Mouse (Mus musculus): ENCODE measurements around the gene Syt17. TPM values are rescaled to one million over a fixed set of nuclear protein-coding genes. Genes with fewer than 3 reads are reported as not detected.

The Syt17 gene
- 7.2 and 9.4 TPM in 2 replicates for total RNA-seq (2021)
- long read RNA-seq, experiment 1, partial matches to known transcripts: 1 of 17 reads
- long read RNA-seq, experiment 1, other reads (novel, unspliced or antisense): 11 of 17 reads
- long read RNA-seq, experiment 2, partial matches to known transcripts: 0 of 14 reads
- long read RNA-seq, experiment 2, other reads (novel, unspliced or antisense): 12 of 14 reads

DNA sequence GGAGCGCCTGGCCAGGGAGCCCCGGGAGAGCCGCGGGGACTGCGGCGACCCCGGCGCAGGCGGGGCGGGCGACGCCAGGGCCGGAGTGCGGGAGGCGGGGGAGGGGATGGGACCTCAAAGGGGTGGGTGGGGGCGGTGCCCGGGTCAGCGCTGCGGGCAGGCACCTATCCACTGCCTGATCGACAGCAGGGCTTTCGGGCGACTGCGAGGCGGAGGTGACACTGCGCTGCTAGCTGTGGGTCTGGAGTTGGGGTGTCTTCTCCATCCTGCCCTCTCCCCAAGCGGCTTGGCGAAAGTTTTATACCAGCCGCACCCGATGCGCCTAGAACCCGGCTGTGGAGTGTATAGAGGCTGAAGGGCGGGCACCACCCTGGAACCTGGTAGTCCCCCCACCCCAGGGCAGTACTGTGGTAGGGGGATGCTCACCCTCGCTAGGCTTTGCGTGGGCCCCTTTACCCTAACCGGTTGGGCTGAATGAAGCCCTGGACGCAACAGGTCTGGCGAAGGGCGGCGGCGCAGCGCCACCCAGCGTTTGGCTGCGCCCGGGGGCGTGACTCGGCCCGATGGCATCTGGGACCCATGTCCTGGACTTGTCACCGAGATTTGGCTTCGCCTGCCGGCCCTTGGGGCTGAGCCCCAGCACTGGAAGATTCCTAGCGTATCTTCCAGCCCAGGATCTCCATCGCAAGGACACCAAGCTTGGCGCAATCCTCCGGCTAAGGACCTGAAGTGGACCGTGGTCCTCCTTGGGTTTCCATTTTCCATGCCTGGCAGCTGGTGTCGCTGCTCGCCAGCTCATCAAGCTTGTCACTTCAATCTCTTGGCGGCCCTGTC lies at the start of gene Syt17:
Syt17 (minus strand) TSS at position 89 of the 834 bp plus-strand sequence.
- DNase-seq: peak; percentile 83

DNA sequence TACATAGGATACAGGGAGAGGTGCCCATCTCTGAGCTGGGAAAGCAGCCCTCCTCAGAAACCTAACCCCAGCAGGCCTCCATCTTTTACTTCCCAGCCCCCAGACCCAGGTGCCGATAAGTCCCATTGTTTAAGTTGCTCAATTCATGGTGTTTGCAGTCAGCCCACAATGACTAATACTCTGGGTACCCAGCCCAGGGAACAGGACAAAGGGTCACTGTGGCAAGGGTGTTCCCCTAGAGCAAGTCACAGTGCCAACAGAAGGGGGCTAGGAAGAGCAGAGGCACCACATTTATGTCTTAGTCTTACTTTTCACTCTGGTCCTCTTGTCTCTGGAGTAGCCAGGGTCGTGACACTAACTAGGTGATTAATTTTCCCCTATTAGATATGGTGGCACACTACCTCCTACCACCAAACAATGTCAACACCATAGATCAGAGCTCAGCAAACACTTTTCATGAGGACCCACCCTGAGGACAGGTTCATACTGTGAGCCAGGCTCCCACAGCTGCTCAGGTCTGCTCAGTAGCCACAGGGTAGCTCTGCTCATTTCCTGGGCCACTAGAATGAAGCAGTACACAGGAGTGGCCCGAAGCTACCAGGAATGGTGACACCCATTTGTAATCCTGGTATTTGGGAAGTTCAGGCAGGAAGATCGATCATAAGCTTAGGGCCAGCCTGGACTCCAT lies 47.0 kb upstream of the Syt17 start:
- DNase-seq: no peak

DNA sequence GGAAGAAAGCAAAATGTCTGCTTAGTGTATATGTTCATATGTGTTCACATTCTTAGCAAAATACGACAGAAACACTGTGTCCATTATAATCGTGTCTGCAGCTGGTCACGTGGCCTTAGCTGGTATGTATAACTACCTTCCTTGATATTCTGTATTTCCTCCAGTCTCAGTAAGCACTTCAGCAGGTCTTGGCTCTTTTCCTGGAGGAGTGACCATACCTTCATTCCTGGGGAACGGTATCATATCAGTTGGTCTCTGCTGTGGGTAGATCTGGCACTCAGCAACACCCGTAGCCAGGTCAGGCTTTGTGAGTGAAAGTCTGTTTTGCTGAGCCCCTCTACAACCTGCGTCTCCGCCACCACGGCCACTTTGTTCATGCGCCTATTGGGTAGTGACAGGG lies 45.9 kb upstream of the Syt17 start:
- DNase-seq: no peak

DNA sequence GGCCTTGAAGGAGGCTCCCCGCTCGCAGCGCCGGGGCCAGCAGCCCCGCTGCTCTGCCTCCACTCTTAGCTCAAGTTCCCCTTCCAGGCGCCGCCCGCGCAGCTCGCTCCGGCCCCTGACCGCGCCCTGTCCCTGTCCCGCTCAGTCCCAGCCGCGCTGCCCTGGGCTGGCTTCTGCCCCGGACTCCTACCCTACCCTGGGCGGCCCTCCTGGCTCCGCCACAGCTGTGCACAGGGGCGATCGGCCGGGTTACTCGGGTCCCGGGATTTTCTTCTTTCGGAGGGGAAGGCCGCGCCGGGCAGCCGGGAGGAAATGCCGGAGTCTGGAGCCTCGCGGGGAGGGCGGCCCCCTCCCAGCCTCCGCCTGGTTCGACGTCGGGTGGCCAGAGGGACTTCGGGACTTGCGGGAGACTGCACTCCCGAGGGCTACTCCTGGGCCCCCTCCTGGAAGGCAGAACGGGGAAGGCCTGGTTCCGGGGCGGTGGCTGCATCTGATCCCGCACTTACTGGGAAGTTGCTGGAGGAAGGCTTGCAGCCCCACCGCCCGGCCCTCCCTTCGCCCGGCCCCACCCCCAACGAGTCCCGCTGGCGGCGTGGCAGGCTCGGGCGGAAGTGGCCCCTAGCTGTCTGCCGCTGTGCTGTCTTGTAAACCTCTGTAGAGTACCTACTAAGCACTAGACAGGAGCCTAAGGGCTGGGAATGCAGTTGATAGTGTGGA lies 43.6 kb upstream of the Syt17 start, which contains the start of gene Itpripl2:
Itpripl2 (minus strand) TSS at position 545 of the 717 bp plus-strand sequence.
- peak; percentile 86 for DNase-seq

DNA sequence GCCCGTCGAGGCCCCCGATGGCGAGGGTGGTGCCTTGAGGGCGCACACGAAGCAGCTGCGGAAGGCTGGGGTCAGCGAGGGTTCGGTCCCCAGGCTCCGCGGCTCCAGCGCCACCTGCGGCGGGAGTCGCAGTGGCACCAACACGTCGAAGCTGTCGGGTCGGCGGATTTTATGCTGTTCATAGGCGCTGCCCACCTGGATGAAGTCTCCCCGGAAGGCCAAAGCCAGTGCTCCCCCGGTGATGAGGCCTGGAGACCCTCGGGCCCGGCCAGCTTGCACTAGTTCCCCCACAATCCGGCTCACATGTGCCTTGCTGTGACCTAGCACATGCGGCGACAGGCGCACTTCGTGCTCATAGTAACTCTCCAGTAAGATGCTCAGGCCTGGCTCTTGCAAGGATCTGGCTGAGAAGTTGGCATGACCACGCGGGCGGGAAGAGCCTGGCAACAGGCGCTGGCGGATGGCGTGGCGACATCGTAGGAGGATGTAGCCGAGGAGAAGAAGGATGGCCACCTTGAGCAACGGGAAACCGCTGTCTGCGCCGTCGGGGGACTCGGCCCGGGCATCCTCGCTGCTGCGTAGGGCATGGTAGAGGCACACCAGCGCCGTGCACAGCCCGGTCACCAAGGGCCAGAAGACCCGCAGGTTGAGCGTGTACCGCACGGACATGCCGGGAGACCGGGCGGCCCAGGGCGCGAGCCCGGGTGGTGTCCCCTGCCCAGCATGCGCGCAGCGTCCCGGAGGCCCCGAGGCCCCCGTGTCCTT lies 42.8 kb upstream of the Syt17 start:
- peak; percentile 65 for DNase-seq

DNA sequence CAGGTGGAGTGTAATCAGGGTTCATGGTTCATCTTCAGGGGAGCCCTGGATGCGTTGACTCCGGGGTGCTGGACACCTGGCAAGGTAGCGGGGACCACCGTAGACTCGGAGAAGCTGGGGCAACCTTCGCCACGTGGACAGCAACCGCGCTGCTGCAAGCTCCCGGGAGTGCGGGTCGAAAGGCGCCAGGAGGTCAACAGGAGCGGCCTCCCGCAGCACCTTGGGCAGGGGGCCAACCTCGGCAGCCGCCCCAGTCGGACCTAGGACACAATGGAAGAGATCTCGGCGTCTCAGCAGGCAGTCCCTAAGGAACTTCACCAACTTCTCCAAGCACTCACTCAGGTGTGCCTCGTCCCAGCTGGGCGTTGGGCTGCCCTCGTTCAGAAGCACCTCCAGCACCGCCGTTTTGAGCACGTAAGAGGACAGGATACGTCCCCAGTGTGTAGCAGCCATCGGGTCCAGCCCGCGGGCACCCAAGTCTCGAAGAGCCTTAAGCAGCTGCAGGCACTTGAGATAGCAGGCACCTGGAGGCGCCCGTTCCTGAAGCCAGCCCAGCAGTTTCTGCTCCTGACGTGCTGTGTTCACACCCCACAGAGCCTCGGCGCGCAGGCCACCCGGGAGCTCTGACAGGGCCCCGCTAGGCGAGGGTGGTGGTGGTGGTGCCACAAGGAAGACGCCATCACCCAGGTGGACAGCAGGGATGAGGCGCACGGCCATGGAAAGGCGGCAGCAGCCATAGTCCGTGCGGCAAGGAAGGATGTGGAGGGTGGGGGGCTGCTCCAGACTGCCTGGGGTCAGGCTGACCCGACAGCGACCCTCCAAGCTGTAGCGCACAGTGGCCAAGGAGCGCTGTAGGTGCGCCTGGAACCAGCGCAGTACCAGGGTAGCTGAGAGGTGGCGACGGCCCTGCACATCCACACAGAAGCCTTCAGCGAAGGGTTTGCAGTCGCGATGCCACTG lies 42.0 kb upstream of the Syt17 start:
- peak; percentile 7 for DNase-seq

DNA sequence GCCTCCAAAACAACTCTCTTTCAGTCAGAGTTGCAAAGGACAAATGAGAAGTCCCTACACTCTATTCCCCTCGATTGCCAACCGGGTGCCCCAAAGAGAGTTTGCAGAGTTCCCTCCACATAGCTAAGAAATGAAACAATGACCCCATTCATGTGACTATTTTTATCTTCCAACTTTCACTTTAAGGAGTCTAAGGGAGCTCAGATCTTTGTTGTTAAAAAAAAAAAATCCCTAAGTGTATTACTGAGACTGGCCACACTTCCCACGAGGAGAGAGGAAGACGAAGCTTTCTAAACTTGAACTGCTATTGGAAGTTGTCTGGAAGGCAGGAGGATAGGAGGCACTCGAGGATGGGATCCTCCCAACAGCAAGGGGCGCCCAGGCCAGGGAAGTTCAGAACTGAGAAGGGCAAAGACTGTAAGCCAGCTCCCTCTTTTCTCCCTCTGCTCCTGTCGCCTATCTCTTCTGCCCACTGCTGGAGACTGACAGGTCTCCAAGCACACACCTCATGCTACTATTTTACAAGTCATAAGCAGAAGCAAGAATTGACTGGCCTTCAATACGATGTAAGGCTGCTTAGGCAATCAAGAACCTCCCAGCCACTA lies 40.1 kb upstream of the Syt17 start:
- DNase-seq: no peak

DNA sequence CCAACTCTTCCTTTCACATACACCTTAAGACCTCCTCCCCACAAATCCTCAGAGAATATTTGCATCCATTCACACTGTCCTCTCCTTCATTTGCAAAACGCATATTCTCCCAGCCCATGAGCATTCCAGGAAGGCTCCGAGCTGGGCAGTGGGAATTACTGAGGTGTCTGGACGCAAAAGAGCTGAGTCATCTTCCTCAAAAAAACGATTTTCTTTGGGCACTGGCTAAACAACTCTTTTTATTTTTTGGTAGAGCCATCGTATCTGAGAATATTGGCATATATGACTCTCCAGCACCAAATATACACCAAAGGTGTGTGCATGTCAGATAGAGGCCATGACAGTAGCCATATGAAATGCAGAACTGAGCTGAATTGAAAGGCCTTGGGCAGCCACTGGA lies 38.9 kb upstream of the Syt17 start:
- no peak for DNase-seq

DNA sequence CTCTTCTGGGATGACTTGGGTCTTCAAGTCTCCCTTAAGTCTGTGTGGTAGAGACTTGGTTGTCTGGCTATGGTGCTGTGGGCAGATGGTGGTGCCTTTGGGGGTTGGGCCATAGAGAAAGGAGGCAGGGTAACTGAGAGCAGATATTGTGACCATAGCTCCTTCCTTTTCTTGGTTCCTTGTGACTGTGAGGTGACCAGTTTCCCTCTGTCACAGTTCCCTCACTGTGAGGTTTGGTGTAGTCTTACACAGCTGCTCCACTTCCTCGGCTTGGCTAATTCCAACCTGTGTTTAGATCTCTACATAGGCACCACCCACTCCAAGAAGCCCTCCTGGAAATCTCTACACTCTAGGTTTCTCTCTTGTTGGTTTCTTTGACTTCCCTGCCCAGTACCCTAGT lies 36.0 kb upstream of the Syt17 start:
- DNase-seq: no peak

DNA sequence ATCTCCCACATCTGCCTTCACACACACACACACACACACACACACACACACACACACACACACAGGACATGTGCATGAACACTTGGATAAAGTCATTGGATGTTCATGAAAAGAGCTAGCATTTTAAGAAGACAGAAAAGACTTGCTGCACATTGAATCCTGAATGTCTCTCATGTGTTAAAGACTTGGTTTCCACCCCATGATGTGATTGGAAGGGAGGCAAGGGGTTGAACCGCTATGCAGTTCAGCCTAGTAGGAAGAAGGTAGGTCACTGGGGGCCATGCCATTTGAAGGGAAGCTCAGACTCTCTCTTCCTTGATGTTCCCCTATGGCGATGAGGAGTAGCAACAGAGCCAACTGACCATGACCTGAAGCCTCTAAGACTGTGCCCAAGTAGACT lies 34.0 kb upstream of the Syt17 start:
- no peak for DNase-seq

DNA sequence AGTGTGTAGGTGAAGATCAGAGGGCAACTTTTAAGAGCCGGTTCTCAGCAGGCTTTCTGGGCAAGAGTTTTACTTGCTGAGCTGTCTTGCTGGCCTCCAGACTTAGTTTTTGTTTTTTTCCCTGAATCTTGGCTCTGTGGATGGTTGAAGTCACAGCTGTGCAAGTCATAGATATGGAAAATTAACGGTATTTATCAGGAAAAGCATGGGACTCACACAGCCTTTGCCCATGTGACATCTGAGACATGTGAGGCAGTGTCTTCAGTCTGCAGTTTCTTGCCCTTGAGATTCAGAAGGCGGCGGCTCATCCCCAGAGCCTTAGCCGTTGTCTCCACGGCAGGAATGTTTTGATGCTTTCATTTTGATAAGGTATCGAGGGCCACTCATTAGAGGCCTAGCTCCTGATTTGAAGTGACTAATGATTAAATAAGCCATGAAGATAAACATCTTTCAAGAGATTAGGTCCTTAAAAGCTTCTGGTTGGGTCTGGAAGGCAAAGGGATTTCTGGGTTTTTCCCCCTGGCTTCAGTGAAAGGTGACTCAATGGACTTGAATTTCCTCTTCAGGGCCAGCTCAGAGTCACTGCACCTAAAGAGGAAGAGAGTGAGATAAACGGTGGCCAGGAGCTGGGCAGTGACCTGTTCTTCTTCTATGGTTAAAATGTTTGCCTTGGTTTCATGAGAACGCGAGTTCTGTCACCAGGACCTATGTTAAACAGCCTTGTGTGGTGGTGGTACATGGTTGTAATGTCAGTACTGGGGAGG lies 33.2 kb upstream of the Syt17 start:
- no peak for DNase-seq

DNA sequence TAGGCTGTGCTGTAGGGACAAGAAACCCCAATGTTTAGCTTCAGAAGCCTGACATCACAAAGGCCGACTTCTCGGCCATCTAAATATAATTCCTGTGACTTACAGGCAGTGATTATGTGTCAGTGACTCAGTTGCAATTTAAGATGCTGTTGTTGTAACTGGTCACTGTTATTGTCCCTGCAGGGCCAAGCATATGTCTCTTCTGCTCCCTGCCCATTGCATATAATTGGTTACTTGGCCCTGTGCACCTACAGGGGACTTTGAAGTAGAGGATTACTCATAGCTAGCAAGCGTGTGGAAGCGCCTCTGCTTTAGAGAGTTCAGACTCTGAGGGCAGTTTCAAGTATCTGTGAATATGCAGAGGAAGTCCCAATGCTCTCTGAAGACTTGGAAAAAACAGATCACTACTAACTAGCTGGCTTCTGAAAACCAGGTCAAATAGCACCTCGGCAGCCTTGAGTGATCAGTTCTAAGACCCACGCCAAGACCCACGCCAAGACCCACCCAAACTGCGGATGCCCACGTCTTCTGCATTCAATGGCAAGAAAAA lies 32.2 kb upstream of the Syt17 start:
- DNase-seq: no peak

DNA sequence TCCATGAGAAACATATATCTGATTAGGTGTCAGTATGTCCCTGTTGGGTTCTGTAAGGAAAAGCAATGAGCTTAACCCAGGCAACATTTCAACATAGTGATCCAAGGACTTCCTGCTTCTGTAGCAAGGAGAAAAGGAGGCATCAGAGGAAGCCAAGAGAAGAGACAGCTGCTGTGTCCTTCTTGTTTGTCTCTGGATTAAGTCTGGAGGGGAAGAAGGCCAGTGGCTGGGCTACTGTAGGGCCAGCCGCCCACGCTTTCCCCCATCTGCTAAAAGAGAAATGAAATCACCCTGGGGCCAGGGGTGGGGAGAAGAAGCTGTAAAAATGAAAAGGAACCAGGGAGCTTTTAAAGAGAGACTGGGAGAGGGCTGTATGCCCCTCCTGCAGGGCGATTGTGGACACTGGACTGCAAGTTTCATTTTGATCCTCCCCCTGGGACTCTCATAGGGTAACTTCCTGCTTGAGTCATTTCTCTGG lies 30.9 kb upstream of the Syt17 start:
- peak; percentile 27 for DNase-seq

DNA sequence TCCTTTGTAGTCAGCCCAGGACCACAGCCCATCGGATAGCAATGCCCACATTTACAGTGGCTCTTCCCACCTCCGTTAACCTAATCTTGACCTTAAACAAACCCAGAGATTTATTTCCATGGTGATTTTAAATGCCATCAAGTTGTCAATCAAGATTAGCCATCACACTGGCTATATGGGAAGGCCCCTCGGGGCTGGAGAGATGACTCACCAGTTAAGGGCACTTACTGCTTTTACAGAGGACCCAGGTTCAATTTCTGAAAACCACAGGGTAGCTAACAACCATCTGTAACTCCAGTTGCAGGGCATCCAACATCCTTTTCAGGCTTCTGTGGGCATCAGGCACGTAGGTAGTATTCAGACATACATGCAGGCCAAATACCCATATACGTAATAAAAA lies 28.4 kb upstream of the Syt17 start:
- no peak for DNase-seq

DNA sequence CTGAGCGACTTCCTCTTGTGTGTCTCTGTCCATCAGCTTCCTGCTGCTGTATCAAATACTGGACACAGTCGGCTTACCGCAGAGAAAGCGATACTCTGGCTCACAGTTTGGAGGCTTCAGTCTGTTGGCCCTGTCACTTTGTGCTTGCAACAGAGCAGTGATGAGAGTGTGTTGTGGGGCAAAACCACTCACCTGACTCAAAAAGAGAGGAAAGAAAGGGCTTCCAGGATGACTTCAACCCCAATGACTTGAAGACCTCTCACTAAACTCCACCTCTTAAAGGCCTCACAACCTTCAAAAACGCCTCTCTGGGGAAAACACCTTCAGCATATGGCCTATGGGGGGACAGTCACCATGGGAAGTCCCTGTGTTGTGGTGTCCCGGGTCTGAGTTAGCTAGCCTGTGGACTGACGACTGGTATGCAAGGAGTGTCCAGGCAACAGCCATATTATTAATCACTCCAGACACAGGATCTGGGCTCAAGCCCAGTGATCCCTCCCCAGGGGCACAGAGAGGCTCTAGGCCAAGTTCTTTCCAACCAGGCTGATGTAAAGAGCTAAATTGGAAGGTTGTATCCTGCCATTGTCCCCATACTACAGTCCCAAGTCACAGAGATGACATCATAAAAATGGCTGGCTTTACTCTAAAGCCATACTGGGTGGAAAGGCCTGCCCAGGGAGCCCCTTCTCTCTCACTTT lies 27.1 kb upstream of the Syt17 start:
- peak; percentile 55 for DNase-seq

DNA sequence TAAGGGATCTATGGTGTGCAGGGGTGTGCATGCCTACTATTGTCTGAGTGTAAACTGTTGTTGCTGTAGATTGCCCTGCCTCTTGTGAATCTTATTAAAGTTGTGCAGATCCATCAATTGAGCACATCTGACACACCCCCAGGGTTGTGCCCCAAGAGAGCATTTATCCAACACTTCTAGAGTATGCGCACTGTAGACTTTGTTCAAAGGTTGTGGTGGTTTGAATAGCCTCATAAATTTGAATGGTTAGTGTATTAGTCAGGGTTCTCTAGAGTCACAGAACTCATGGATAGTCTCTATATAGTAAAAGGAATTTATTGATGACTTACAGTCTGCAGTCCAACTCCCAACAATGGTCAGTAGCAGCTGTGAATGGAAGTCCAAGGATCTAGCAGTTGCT lies 24.9 kb upstream of the Syt17 start:
- no peak for DNase-seq

DNA sequence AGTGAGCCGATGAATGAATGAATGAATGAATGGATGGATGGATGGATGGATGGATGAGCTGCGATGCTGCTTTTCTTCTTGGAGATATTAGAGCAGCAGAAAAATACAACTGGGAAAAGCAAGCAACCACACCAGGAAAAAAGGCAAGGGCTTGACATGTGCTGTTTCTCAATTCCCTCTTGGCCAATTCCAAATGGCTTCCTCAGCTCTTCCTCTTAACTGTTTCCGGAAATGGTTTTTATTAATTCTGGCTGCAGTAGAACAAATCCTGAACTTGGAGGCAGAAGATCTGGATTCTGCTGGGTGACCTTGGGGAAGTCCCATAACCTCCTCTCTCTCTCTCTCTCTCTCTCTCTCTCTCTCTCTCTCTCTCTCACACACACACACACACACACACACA lies 20.0 kb upstream of the Syt17 start:
- DNase-seq: no peak

DNA sequence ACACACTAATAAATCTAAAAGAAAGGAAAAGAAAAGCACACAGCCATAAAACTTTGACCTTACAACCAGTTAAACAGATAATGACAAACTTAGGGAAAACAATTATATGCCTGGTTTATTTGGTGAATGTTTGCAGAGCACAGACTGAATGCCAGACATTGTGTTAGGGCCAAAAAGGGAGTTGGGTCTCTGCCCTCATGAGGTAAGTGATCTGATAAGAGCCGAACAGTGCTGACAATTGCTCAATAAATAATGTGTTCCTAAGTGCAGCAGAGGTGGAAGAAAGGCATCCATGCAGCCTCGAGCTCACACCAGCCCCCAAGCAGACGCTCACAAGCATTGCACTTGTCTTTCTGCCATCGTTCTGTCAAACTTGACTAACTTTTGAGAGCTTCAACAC lies 16.4 kb upstream of the Syt17 start:
- no peak for DNase-seq
